Mouse (Mus musculus): ENCODE data around the gene S100a7a. TPM values are rescaled to one million over a fixed set of nuclear protein-coding genes. Genes with fewer than 3 reads are reported as not detected.

S100a7a gene
- polyA plus RNA-seq, 2 experiments = not detected

GRCm38 (mm10) chr3:90693496-90693895 is 39.7 kb downstream of the S100a7a start:
- Histone ChIP-seq H3K4me3 (ENCODE audit: insufficient read depth in 1 of 2, low read depth in 2 of 2, low read length in 2 of 2) (no peak overlapping the region), H3K9ac (replicated peaks) (no peak overlapping the region)
- no peak for TF ChIP-seq CTCF (IDR thresholded peaks at IDR 0.05; ENCODE audit: low read depth)
- no peak for TF ChIP-seq EP300 (IDR thresholded peaks at IDR 0.05; ENCODE audit: low read depth)

DNA sequence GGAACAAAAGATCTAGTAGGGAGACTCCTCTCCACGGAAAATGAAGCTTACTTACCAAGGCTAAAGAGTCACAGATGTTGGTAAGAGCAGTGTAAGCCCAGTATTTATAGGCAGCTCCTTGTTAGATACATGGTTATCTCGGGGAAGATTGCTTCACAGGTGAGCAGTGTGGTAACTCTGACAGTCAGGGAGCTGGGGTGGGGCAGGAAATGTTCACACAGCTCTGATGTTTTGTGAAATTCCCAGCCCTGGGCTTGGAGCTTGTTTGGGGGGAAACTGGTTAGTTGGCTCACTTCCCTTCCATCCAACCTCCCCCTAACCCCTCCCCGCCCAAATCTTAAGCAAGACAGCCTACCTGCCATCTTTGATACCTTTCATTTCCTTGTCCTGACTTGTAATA is 41.8 kb downstream of the S100a7a start, which contains the start of gene S100a9:
S100a9 (minus strand) TSS at position 109 of the 400 bp plus-strand sequence.
- Histone ChIP-seq H3K36me3 (replicated peaks; ENCODE audit: control insufficient read depth, insufficient read depth, low read depth) (no peaks in the 10 kb centered on the region), H3K4me3 (ENCODE audit: insufficient read depth in 1 of 2, low read depth in 2 of 2, low read length in 2 of 2) (no peak within 1 kb of the TSS), H3K9ac (replicated peaks) (no peak within 1 kb of the TSS), H3K27me3 (ENCODE audit: control insufficient read depth, insufficient read depth, low read length) (no peaks in the 10 kb centered on the region), H3K4me1 (replicated peaks; ENCODE audit: control insufficient read depth in 2 of 2, insufficient read depth in 2 of 2, low read length in 1 of 2) (no peaks in the 10 kb centered on the region), H3K4me2 (ENCODE audit: low read depth) (no peak within 1 kb of the TSS), H3K27ac (no peak within 1 kb of the TSS), H3K9me3 (ENCODE audit: control insufficient read depth, low read length) (no peaks in the 10 kb centered on the region)
- 22% methylated on average over 3 of the region's 3 CpGs for WGBS (ENCODE audit: insufficient replicate concordance)
- no peak for TF ChIP-seq EP300 (IDR thresholded peaks at IDR 0.05; ENCODE audit: low read depth)
- no peak for TF ChIP-seq CTCF (IDR thresholded peaks at IDR 0.05; ENCODE audit: low read depth)
- ATAC-seq (ENCODE audit: insufficient read depth) (no peak), DNase-seq (ENCODE audit: low read depth in 3 of 3, low spot score in 3 of 3) (peak in 2 of 3 experiments; percentile 10 to 15)

More at GRCm38 (mm10) chr3:90693496-90693895, 39.7 kb downstream of the S100a7a start:
- no peaks in the 10 kb centered on the region for H3K27me3 ChIP-seq (ENCODE audit: control insufficient read depth, insufficient read depth, low read length)
- 35% methylated on average over 2 of the region's 2 CpGs for WGBS (ENCODE audit: insufficient replicate concordance)
- no peak for ATAC-seq (ENCODE audit: insufficient read depth)
- H3K27ac ChIP-seq = no peak overlapping the region
- no peaks in the 10 kb centered on the region for H3K4me1 ChIP-seq (replicated peaks; ENCODE audit: control insufficient read depth in 2 of 2, insufficient read depth in 2 of 2, low read length in 1 of 2)
- no peaks in the 10 kb centered on the region for H3K36me3 ChIP-seq (replicated peaks; ENCODE audit: control insufficient read depth, insufficient read depth, low read depth)
- H3K9me3 ChIP-seq (ENCODE audit: control insufficient read depth, low read length) = no peaks in the 10 kb centered on the region
- no peak for DNase-seq (ENCODE audit: low read depth in 3 of 3, low spot score in 3 of 3)
- H3K4me2 ChIP-seq (ENCODE audit: low read depth) = no peak overlapping the region

GRCm38 (mm10) chr3:90702244-90702643 is 48.4 kb downstream of the S100a7a start:
- Histone ChIP-seq H3K4me2 (ENCODE audit: low read depth) (no peak overlapping the region), H3K4me3 (ENCODE audit: insufficient read depth in 1 of 2, low read depth in 2 of 2, low read length in 2 of 2) (no peak overlapping the region), H3K9me3 (ENCODE audit: control insufficient read depth, low read length) (no peaks in the 10 kb centered on the region), H3K9ac (replicated peaks) (no peak overlapping the region), H3K4me1 (replicated peaks; ENCODE audit: control insufficient read depth in 2 of 2, insufficient read depth in 2 of 2, low read length in 1 of 2) (no peaks in the 10 kb centered on the region), H3K27ac (no peak overlapping the region), H3K27me3 (ENCODE audit: control insufficient read depth, insufficient read depth, low read length) (no peaks in the 10 kb centered on the region), H3K36me3 (replicated peaks; ENCODE audit: control insufficient read depth, insufficient read depth, low read depth) (no peaks in the 10 kb centered on the region)
- TF ChIP-seq EP300 (IDR thresholded peaks at IDR 0.05; ENCODE audit: low read depth) = no peak
- TF ChIP-seq CTCF (IDR thresholded peaks at IDR 0.05; ENCODE audit: low read depth) = no peak
- 66% methylated on average over 2 of the region's 2 CpGs for WGBS (ENCODE audit: insufficient replicate concordance)
- ATAC-seq (ENCODE audit: insufficient read depth) (no peak), DNase-seq (ENCODE audit: low read depth in 3 of 3, low spot score in 3 of 3) (no peak)

Other genes starting within 250 kb of the S100a7a start
- gene Ints3, start 220.4 kb upstream of the S100a7a start, polyA plus RNA-seq (2012; rRNA removed) = 11.3 and 12.7 TPM in 2 replicates
- 6.6 and 9.4 TPM in 2 replicates for gene Ints3, start 220.4 kb upstream of the S100a7a start, polyA plus RNA-seq (2014; fragmentation: Nextera tagmentation; extraction: Ambion mirVana)
- 6.5 and 7.2 TPM in 2 replicates for gene Npr1, start 188.2 kb upstream of the S100a7a start, polyA plus RNA-seq (2012; rRNA removed)
- gene Npr1, start 188.2 kb upstream of the S100a7a start, polyA plus RNA-seq (2014; fragmentation: Nextera tagmentation; extraction: Ambion mirVana) = 2.8 and 4.0 TPM in 2 replicates
- 23.3 and 34.5 TPM in 2 replicates for gene Ilf2, start 177.9 kb upstream of the S100a7a start, polyA plus RNA-seq (2012; rRNA removed)
- gene Ilf2, start 177.9 kb upstream of the S100a7a start, polyA plus RNA-seq (2014; fragmentation: Nextera tagmentation; extraction: Ambion mirVana) = 46.5 and 48.9 TPM in 2 replicates
- gene Snapin, start 163.0 kb upstream of the S100a7a start, polyA plus RNA-seq (2012; rRNA removed) = 7.4 and 9.3 TPM in 2 replicates
- 17.0 and 18.7 TPM in 2 replicates for gene Snapin, start 163.0 kb upstream of the S100a7a start, polyA plus RNA-seq (2014; fragmentation: Nextera tagmentation; extraction: Ambion mirVana)
- gene Chtop, start 144.5 kb upstream of the S100a7a start, polyA plus RNA-seq (2012; rRNA removed) = 33.6 and 49.9 TPM in 2 replicates
- gene Chtop, start 144.5 kb upstream of the S100a7a start, polyA plus RNA-seq (2014; fragmentation: Nextera tagmentation; extraction: Ambion mirVana) = 29.7 and 32.7 TPM in 2 replicates
- 9.2 and 14.9 TPM in 2 replicates for gene S100a1, start 139.6 kb upstream of the S100a7a start, polyA plus RNA-seq (2012; rRNA removed)
- gene S100a1, start 139.6 kb upstream of the S100a7a start, polyA plus RNA-seq (2014; fragmentation: Nextera tagmentation; extraction: Ambion mirVana) = 20.8 and 27.1 TPM in 2 replicates
- 7.4 and 11.1 TPM in 2 replicates for gene S100a13, start 139.6 kb upstream of the S100a7a start, polyA plus RNA-seq (2012; rRNA removed)
- 18.0 and 19.7 TPM in 2 replicates for gene S100a13, start 139.6 kb upstream of the S100a7a start, polyA plus RNA-seq (2014; fragmentation: Nextera tagmentation; extraction: Ambion mirVana)
- 0.11 and 0.13 TPM in 2 replicates for gene S100a14, start 127.2 kb upstream of the S100a7a start, polyA plus RNA-seq (2012; rRNA removed)
- gene S100a14, start 127.2 kb upstream of the S100a7a start, polyA plus RNA-seq (2014; fragmentation: Nextera tagmentation; extraction: Ambion mirVana) = not detected in 2 replicates
- gene S100a16, start 116.8 kb upstream of the S100a7a start, polyA plus RNA-seq (2012; rRNA removed) = 12.3 and 15.5 TPM in 2 replicates
- 24.1 and 24.9 TPM in 2 replicates for gene S100a16, start 116.8 kb upstream of the S100a7a start, polyA plus RNA-seq (2014; fragmentation: Nextera tagmentation; extraction: Ambion mirVana)
- gene S100a3, start 93.4 kb upstream of the S100a7a start, polyA plus RNA-seq (2012; rRNA removed) = not detected in 2 replicates
- 0.20 TPM in 1 of 2 replicates, not detected in the other for gene S100a3, start 93.4 kb upstream of the S100a7a start, polyA plus RNA-seq (2014; fragmentation: Nextera tagmentation; extraction: Ambion mirVana)
- gene S100a2, start 63.8 kb upstream of the S100a7a start, polyA plus RNA-seq (2012; rRNA removed) = not detected in 2 replicates
- not detected in 2 replicates for gene S100a2, start 63.8 kb upstream of the S100a7a start, polyA plus RNA-seq (2014; fragmentation: Nextera tagmentation; extraction: Ambion mirVana)
- gene Gm42674, start 52.1 kb upstream of the S100a7a start, polyA plus RNA-seq (2012; rRNA removed) = not detected in 2 replicates
- not detected in 2 replicates for gene Gm42674, start 52.1 kb upstream of the S100a7a start, polyA plus RNA-seq (2014; fragmentation: Nextera tagmentation; extraction: Ambion mirVana)
- 1.0 and 2.0 TPM in 2 replicates for gene S100a4, start 50.2 kb upstream of the S100a7a start, polyA plus RNA-seq (2012; rRNA removed)
- gene S100a4, start 50.2 kb upstream of the S100a7a start, polyA plus RNA-seq (2014; fragmentation: Nextera tagmentation; extraction: Ambion mirVana) = 0.73 and 1.0 TPM in 2 replicates
- gene S100a5, start 45.5 kb upstream of the S100a7a start, polyA plus RNA-seq (2012; rRNA removed) = not detected in 2 replicates
- not detected in 2 replicates for gene S100a5, start 45.5 kb upstream of the S100a7a start, polyA plus RNA-seq (2014; fragmentation: Nextera tagmentation; extraction: Ambion mirVana)
- 3.4 and 5.4 TPM in 2 replicates for gene S100a6, start 41.1 kb upstream of the S100a7a start, polyA plus RNA-seq (2012; rRNA removed)
- gene S100a6, start 41.1 kb upstream of the S100a7a start, polyA plus RNA-seq (2014; fragmentation: Nextera tagmentation; extraction: Ambion mirVana) = 7.2 and 13.6 TPM in 2 replicates
- gene S100a8, start 15.0 kb downstream of the S100a7a start, polyA plus RNA-seq (2012; rRNA removed) = 203 and 418 TPM in 2 replicates
- 838 and 1,223 TPM in 2 replicates for gene S100a8, start 15.0 kb downstream of the S100a7a start, polyA plus RNA-seq (2014; fragmentation: Nextera tagmentation; extraction: Ambion mirVana)
- 292 and 431 TPM in 2 replicates for gene S100a9, start 41.7 kb downstream of the S100a7a start, polyA plus RNA-seq (2012; rRNA removed)
- gene S100a9, start 41.7 kb downstream of the S100a7a start, polyA plus RNA-seq (2014; fragmentation: Nextera tagmentation; extraction: Ambion mirVana) = 583 and 836 TPM in 2 replicates
- 0.02 TPM in 1 of 2 replicates, not detected in the other for gene Pglyrp4, start 72.9 kb downstream of the S100a7a start, polyA plus RNA-seq (2012; rRNA removed)
- 0.06 TPM in 1 of 2 replicates, not detected in the other for gene Pglyrp4, start 72.9 kb downstream of the S100a7a start, polyA plus RNA-seq (2014; fragmentation: Nextera tagmentation; extraction: Ambion mirVana)
- gene Gm5849, start 123.9 kb downstream of the S100a7a start, polyA plus RNA-seq (2012; rRNA removed) = not detected in 2 replicates
- gene Gm5849, start 123.9 kb downstream of the S100a7a start, polyA plus RNA-seq (2014; fragmentation: Nextera tagmentation; extraction: Ambion mirVana) = not detected in 2 replicates